Mouse (Mus musculus) liver, embryonic 15.5 days (tissue): Measurements from ENCODE around the gene Lrrc8d. TPM values are rescaled to one million over a fixed set of nuclear protein-coding genes. Genes with fewer than 3 reads are reported as not detected.
"Not testable (repeated sequence)": the region's sequence is repeated elsewhere in the genome, so short reads cannot be mapped to it uniquely, and the experiment has no call there.

Experiments used
- ATAC-seq: fragments of 200-750 bp; cut with Nextera tagmentation; 2 replicates; pipeline ENCODE4 v1.8.0; 2017; ENCODE audit warnings: moderate number of reproducible peaks, mild to moderate bottlenecking, moderate library complexity; ENCODE audit not compliant: insufficient read depth
- H3K27ac ChIP-seq: fragments of 300-500 bp; sonication (generic); replicated peaks from 2 replicates; pipeline ENCODE4 v1.5.1; 2015; ENCODE audit warnings: mild to moderate bottlenecking, inconsistent platforms
- H3K27me3 ChIP-seq: fragments of 300-500 bp; sonication (generic); 2 replicates; pipeline ENCODE4 v1.6.1; 2015; ENCODE audit warnings: mild to moderate bottlenecking, inconsistent platforms
- H3K36me3 ChIP-seq: fragments of 300-500 bp; sonication (generic); replicated peaks from 2 replicates; pipeline ENCODE4 v1.6.1; 2015; ENCODE audit warnings: moderate library complexity, mild to moderate bottlenecking, inconsistent platforms
- H3K4me1 ChIP-seq: fragments of 300-500 bp; sonication (generic); replicated peaks from 2 replicates; pipeline ENCODE4 v1.6.1; 2015; ENCODE audit warnings: inconsistent platforms
- H3K4me2 ChIP-seq: fragments of 300-500 bp; sonication (generic); 2 replicates; pipeline ENCODE4 v1.6.1; 2015; ENCODE audit warnings: moderate library complexity, mild to moderate bottlenecking, inconsistent platforms
- H3K4me3 ChIP-seq: fragments of 300-500 bp; sonication (generic); replicated peaks from 2 replicates; pipeline ENCODE4 v1.5.1; 2015; ENCODE audit warnings: mild to moderate bottlenecking, inconsistent platforms
- H3K9ac ChIP-seq: fragments of 300-500 bp; sonication (generic); 2 replicates; pipeline ENCODE4 v1.6.1; 2015; ENCODE audit warnings: moderate library complexity, mild to moderate bottlenecking, inconsistent platforms
- H3K9me3 ChIP-seq: fragments of 300-500 bp; sonication (generic); replicated peaks from 2 replicates; pipeline ENCODE4 v1.6.1; 2016; ENCODE audit warnings: inconsistent platforms
- WGBS: fragments of 180-500 bp; shearing (Covaris S2); methylation state at CpG from one replicate; pipeline ENCODE4 v1.1.7; 2015; ENCODE audit warnings: mixed read lengths; ENCODE audit not compliant: insufficient replicate concordance; 5-methylcytosine and 5-hydroxymethylcytosine counted together
- polyA plus RNA-seq: library from polyadenylated mRNA; unstranded; fragments of >200 nt; fragmentation: Nextera tagmentation; extraction: Ambion mirVana; gene quantifications from 2 replicates; pipeline ENCODE4 v1.2.1, GENCODE M21; 2015

Lrrc8d gene
- polyA plus RNA-seq, 1 experiment from 2014 or later, result 8.1 TPM

- Histone ChIP-seq H3K9me3 (no peaks in the 10 kb centered on the region), H3K4me1 (peaks cover 15% of the 10 kb centered on the region), H3K4me3 (no peak overlapping the region), H3K36me3 (no peaks in the 10 kb centered on the region), H3K27me3 (no peaks in the 10 kb centered on the region), H3K4me2 (no peak overlapping the region), H3K27ac (no peak overlapping the region), H3K9ac (no peak overlapping the region)
- WGBS, result 71% methylated on average over 10 of the region's 10 CpGs
- ATAC-seq, result no peak
Observed at GRCm38 (mm10) chr5:105860461-105860835, 160.7 kb downstream of the Lrrc8d start.

GRCm38 (mm10) chr5:105861616-105862015 lies 161.8 kb downstream of the Lrrc8d start:
- no peak overlapping the region for H3K4me3 ChIP-seq
- no peak overlapping the region for H3K27ac ChIP-seq
- H3K4me1 ChIP-seq, result peaks cover 15% of the 10 kb centered on the region
- H3K9ac ChIP-seq, result no peak overlapping the region
- no peaks in the 10 kb centered on the region for H3K27me3 ChIP-seq
- no peaks in the 10 kb centered on the region for H3K36me3 ChIP-seq
- H3K9me3 ChIP-seq, result no peaks in the 10 kb centered on the region
- no peak for ATAC-seq
- 77% methylated on average over 5 of the region's 5 CpGs for WGBS
- no peak overlapping the region for H3K4me2 ChIP-seq

- not testable (repeated sequence) for H3K4me2 ChIP-seq, H3K4me1 ChIP-seq, H3K27ac ChIP-seq, H3K4me3 ChIP-seq, H3K9ac ChIP-seq, H3K9me3 ChIP-seq, H3K36me3 ChIP-seq, H3K27me3 ChIP-seq, ATAC-seq
- 57% methylated on average over 5 of the region's 5 CpGs for WGBS
Observed at GRCm38 (mm10) chr5:105865110-105865628, 165.4 kb downstream of the Lrrc8d start.

- no peak overlapping the region for H3K4me2 ChIP-seq
- H3K27me3 ChIP-seq, result no peaks in the 10 kb centered on the region
- peaks cover 8% of the 10 kb centered on the region; the same call in 1 of the 2 replicates for H3K4me1 ChIP-seq
- no peak overlapping the region for H3K9ac ChIP-seq
- 63% methylated on average over 4 of the region's 4 CpGs for WGBS
- no peak overlapping the region for H3K4me3 ChIP-seq
- no peaks in the 10 kb centered on the region for H3K9me3 ChIP-seq
- ATAC-seq, result no peak
- no peaks in the 10 kb centered on the region for H3K36me3 ChIP-seq
- no peak overlapping the region for H3K27ac ChIP-seq
Observed at GRCm38 (mm10) chr5:105867427-105867826, 167.7 kb downstream of the Lrrc8d start.

- Histone ChIP-seq H3K9ac (no peak overlapping the region), H3K4me1 (peaks cover 13% of the 10 kb centered on the region), H3K4me3 (no peak overlapping the region), H3K4me2 (no peak overlapping the region), H3K27ac (no peak overlapping the region), H3K27me3 (no peaks in the 10 kb centered on the region), H3K9me3 (no peaks in the 10 kb centered on the region), H3K36me3 (no peaks in the 10 kb centered on the region)
- 76% methylated on average over 16 of the region's 16 CpGs for WGBS
- ATAC-seq, result no peak
Observed at GRCm38 (mm10) chr5:105867841-105868447, 168.2 kb downstream of the Lrrc8d start.

- Histone ChIP-seq H3K36me3 (no peaks in the 10 kb centered on the region), H3K9ac (no peak overlapping the region), H3K9me3 (no peaks in the 10 kb centered on the region), H3K27me3 (no peaks in the 10 kb centered on the region), H3K27ac (no peak overlapping the region), H3K4me3 (no peak overlapping the region), H3K4me1 (peaks cover 16% of the 10 kb centered on the region), H3K4me2 (no peak overlapping the region)
- no peak for ATAC-seq
- 26% methylated on average over 3 of the region's 3 CpGs for WGBS
Observed at GRCm38 (mm10) chr5:105868593-105868992, 168.8 kb downstream of the Lrrc8d start.

GRCm38 (mm10) chr5:105869739-105870138 lies 170.0 kb downstream of the Lrrc8d start:
- Histone ChIP-seq H3K27ac (no peak overlapping the region), H3K4me1 (peaks cover 22% of the 10 kb centered on the region), H3K9me3 (no peaks in the 10 kb centered on the region), H3K36me3 (no peaks in the 10 kb centered on the region), H3K4me3 (no peak overlapping the region), H3K4me2 (no peak overlapping the region), H3K9ac (no peak overlapping the region), H3K27me3 (peaks cover 3% of the 10 kb centered on the region; the same call in 1 of the 2 replicates)
- ATAC-seq, result no peak
- WGBS, result 76% methylated on average over 7 of the region's 7 CpGs

GRCm38 (mm10) chr5:105871140-105871539 lies 171.4 kb downstream of the Lrrc8d start:
- H3K36me3 ChIP-seq, result no peaks in the 10 kb centered on the region
- H3K9ac ChIP-seq, result no peak overlapping the region
- no peak for ATAC-seq
- 56% methylated on average over 3 of the region's 3 CpGs for WGBS
- H3K4me2 ChIP-seq, result no peak overlapping the region
- no peak overlapping the region for H3K4me3 ChIP-seq
- H3K4me1 ChIP-seq, result peaks cover 35% of the 10 kb centered on the region
- H3K9me3 ChIP-seq, result no peaks in the 10 kb centered on the region
- H3K27me3 ChIP-seq, result peaks cover 12% of the 10 kb centered on the region
- H3K27ac ChIP-seq, result no peak overlapping the region

GRCm38 (mm10) chr5:105872176-105872575 lies 172.4 kb downstream of the Lrrc8d start:
- Histone ChIP-seq H3K9ac (no peak overlapping the region), H3K27me3 (peaks cover 12% of the 10 kb centered on the region), H3K9me3 (no peaks in the 10 kb centered on the region), H3K4me1 (peaks cover 41% of the 10 kb centered on the region), H3K27ac (no peak overlapping the region), H3K4me2 (no peak overlapping the region), H3K36me3 (no peaks in the 10 kb centered on the region), H3K4me3 (no peak overlapping the region)
- WGBS, result 55% methylated on average over 8 of the region's 8 CpGs
- ATAC-seq, result no peak

- Histone ChIP-seq H3K9me3 (no peaks in the 10 kb centered on the region), H3K4me2 (no peak overlapping the region), H3K27ac (no peak overlapping the region), H3K4me1 (peaks cover 47% of the 10 kb centered on the region), H3K36me3 (no peaks in the 10 kb centered on the region), H3K9ac (no peak overlapping the region), H3K4me3 (no peak overlapping the region), H3K27me3 (peaks cover 12% of the 10 kb centered on the region)
- no peak for ATAC-seq
- 21% methylated on average over 7 of the region's 7 CpGs for WGBS
Observed at GRCm38 (mm10) chr5:105872916-105873315, 173.1 kb downstream of the Lrrc8d start.

GRCm38 (mm10) chr5:105873774-105874173 lies 174.0 kb downstream of the Lrrc8d start:
- ATAC-seq, result no peak
- 53% methylated on average over 3 of the region's 3 CpGs for WGBS
- H3K36me3 ChIP-seq, result no peaks in the 10 kb centered on the region

GRCm38 (mm10) chr5:105874476-105874875 lies 174.7 kb downstream of the Lrrc8d start:
- 79% methylated on average over 11 of the region's 11 CpGs for WGBS
- no peak overlapping the region for H3K4me3 ChIP-seq

More at GRCm38 (mm10) chr5:105873774-105874173, 174.0 kb downstream of the Lrrc8d start:
- Histone ChIP-seq H3K4me1 (peaks cover 50% of the 10 kb centered on the region), H3K9me3 (no peaks in the 10 kb centered on the region), H3K4me2 (no peak overlapping the region), H3K27me3 (peaks cover 12% of the 10 kb centered on the region), H3K4me3 (no peak overlapping the region), H3K9ac (no peak overlapping the region), H3K27ac (no peak overlapping the region)

More at GRCm38 (mm10) chr5:105874476-105874875, 174.7 kb downstream of the Lrrc8d start:
- no peak overlapping the region for H3K4me2 ChIP-seq
- H3K36me3 ChIP-seq, result no peaks in the 10 kb centered on the region
- peaks cover 50% of the 10 kb centered on the region for H3K4me1 ChIP-seq
- no peaks in the 10 kb centered on the region for H3K9me3 ChIP-seq
- no peak overlapping the region for H3K27ac ChIP-seq
- no peak overlapping the region for H3K9ac ChIP-seq
- peaks cover 12% of the 10 kb centered on the region for H3K27me3 ChIP-seq
- no peak for ATAC-seq
